Mouse (Mus musculus) layer of hippocampus, adult 2 months (tissue): ENCODE measurements at regions not wholly inside any gene's neighbourhood (a gene's known extent, or its start where the extent isn't known, plus 50 kb on each side); places are given as distances from the start of the nearest gene placed in this dataset.

ENCODE experiments used
- DNase-seq, 2 experiments: peaks; one replicate each; pipeline ENCODE4 v3.0.0; 2022; ENCODE audit warnings: low spot score in 2 of 2
- H3K27ac ChIP-seq: fragments of 200-600 bp; 2 replicates; pipeline ENCODE4 v1.8.1; 2022
- H3K4me3 ChIP-seq: fragments of 200-600 bp; 2 replicates; pipeline ENCODE4 v1.8.1; 2022; ENCODE audit warnings: mild to moderate bottlenecking
- CTCF ChIP-seq: fragments of 200-600 bp; conservative IDR thresholded peaks from 2 replicates; pipeline ENCODE4 v1.8.1; 2022; ENCODE audit warnings: antibody characterized with exemption, mild to moderate bottlenecking, moderate library complexity
- microRNA-seq, 2 experiments: library from miRNA; unstranded; fragments of <30 nt; microRNA quantifications; one replicate each; pipeline ENCODE4 v1.2.0; 2021

- Histone ChIP-seq H3K4me3 (no peak overlapping the region), H3K27ac (0 out of 2 replicates have a peak overlapping the region, but pooled peaks have one; percentile 5)
- no peak for DNase-seq
- TF ChIP-seq CTCF = no peak
These were observed 65.0 kb upstream of the Klf3 start for GRCm38 (mm10) chr5:64738096-64738780.

- no peak for DNase-seq
- no peak for TF ChIP-seq CTCF
- H3K4me3 ChIP-seq = no peak overlapping the region
- H3K27ac ChIP-seq = no peak overlapping the region
These were observed 64.3 kb upstream of the Klf3 start for GRCm38 (mm10) chr5:64738781-64739310.

GRCm38 (mm10) chr5:64739311-64740261 is 63.6 kb upstream of the Klf3 start:
- no peak for TF ChIP-seq CTCF
- DNase-seq = no peak
- Histone ChIP-seq H3K27ac (peak overlapping the region; percentile 28; the same call in 1 of the 2 replicates), H3K4me3 (no peak overlapping the region)

GRCm38 (mm10) chr5:64744041-64744440 is 59.1 kb upstream of the Klf3 start:
- H3K4me3 ChIP-seq = no peak overlapping the region
- no peak for DNase-seq
- H3K27ac ChIP-seq = no peak overlapping the region
- no peak for TF ChIP-seq CTCF

GRCm38 (mm10) chr5:64744455-64744854 is 58.7 kb upstream of the Klf3 start:
- no peak overlapping the region for H3K27ac ChIP-seq
- DNase-seq = no peak
- no peak overlapping the region for H3K4me3 ChIP-seq
- no peak for TF ChIP-seq CTCF

- no peak for DNase-seq
- Histone ChIP-seq H3K4me3 (no peak overlapping the region), H3K27ac (no peak overlapping the region)
- TF ChIP-seq CTCF = no peak
These were observed 55.7 kb upstream of the Klf3 start for GRCm38 (mm10) chr5:64747461-64747860.

GRCm38 (mm10) chr5:64749415-64750166 is 53.6 kb upstream of the Klf3 start:
- no peak overlapping the region for H3K27ac ChIP-seq

GRCm38 (mm10) chr5:64750406-64750805 is 52.8 kb upstream of the Klf3 start:
- no peak for TF ChIP-seq CTCF
- no peak overlapping the region for H3K4me3 ChIP-seq

More at GRCm38 (mm10) chr5:64749415-64750166, 53.6 kb upstream of the Klf3 start:
- no peak overlapping the region for H3K4me3 ChIP-seq
- DNase-seq = no peak
- TF ChIP-seq CTCF = no peak

GRCm38 (mm10) chr5:64750976-64751656 is 52.1 kb upstream of the Klf3 start:
- no peak for DNase-seq
- H3K4me3 ChIP-seq = no peak overlapping the region
- no peak overlapping the region for H3K27ac ChIP-seq
- TF ChIP-seq CTCF = no peak

More at GRCm38 (mm10) chr5:64750406-64750805, 52.8 kb upstream of the Klf3 start:
- H3K27ac ChIP-seq = no peak overlapping the region
- no peak for DNase-seq

- no peak overlapping the region for H3K4me3 ChIP-seq
- DNase-seq = no peak
- no peak for TF ChIP-seq CTCF
- H3K27ac ChIP-seq = no peak overlapping the region
These were observed 49.9 kb upstream of the Klf3 start for GRCm38 (mm10) chr5:64753142-64753750.

Small RNA genes lying in the stretch of these regions (microRNA-seq; reads per million reads assigned to microRNA genes)
- 0 to 0.55 reads per million in 2 experiments for gene Gm25306
